In the genomic region with DNA sequence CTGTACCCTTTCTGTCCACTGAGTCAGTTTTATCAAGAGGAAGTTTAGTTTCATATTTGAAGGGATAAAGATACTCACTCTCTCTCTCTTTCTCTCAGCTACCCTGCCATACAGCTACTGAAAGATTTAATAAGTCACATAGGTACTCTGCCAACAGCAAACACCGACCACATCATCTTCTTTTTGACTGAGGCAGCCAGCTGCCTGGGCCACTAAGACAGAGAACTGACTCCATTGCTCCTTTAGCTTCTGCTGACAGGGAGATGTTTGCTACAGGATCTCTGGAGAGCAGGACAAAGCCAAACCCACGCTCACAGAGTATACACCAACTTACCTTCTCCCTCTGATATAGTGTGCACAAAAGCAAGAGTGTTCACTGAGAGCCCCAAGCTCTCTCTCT, we compare ENCODE assay signal across 14 mouse cellular contexts. TPM values are rescaled to one million over a fixed set of nuclear protein-coding genes. Genes with fewer than 3 reads are reported as not detected.
DNase-seq lines count a peak whose midpoint lies in the region; ATAC-seq and TF ChIP-seq lines count a peak whose summit lies in the region.
"Had no signal": no experiment of that assay in that cellular context is flagged by ENCODE, and none has a peak within 500 bp of the region (broad histone marks: within the 10 kb centered on the region; RNA-seq: fewer than 3 reads in every experiment).

No protein-coding gene starts in this region.

- TF ChIP-seq CTCF in heart, adult 2 months (IDR thresholded peaks at IDR 0.05), result no peak

- TF ChIP-seq EP300 in heart, adult 2 months (IDR thresholded peaks at IDR 0.05; ENCODE audit: insufficient read depth, low read depth, low read length), result no peak

- H3ac ChIP-seq in myocyte (ENCODE audit: control insufficient read depth, insufficient read length), result no peak overlapping the region

- no peak for DNase-seq in heart, adult 2 months
- DNase-seq in heart, postnatal 10 days, result no peak
- no peak for DNase-seq in kidney, postnatal 10 days
- DNase-seq in urinary bladder, postnatal 4 days (ENCODE audit: low spot score in 2 of 2), result no peak
- DNase-seq in layer of hippocampus, adult 18-20 months (ENCODE audit: low spot score in 2 of 2), result no peak
- DNase-seq: gastrocnemius, postnatal 10 days; lung, adult 2 months had no signal

- peaks cover 56% of the 10 kb centered on the region for H3K4me1 ChIP-seq in heart, adult 2 months (ENCODE audit: control insufficient read depth, insufficient read depth, low read length)
- peaks cover 100% of the 10 kb centered on the region for H3K4me1 ChIP-seq in kidney, embryonic 15.5 days
- H3K4me1 ChIP-seq in embryonic facial prominence, embryonic 13.5 days, result peaks cover 97% of the 10 kb centered on the region

- H3K36me3 ChIP-seq in heart, adult 2 months (ENCODE audit: control insufficient read depth, insufficient read depth, low read length), result peaks cover 62% of the 10 kb centered on the region
- peaks cover 14% of the 10 kb centered on the region; the same call in 1 of the 2 replicates for H3K36me3 ChIP-seq in kidney, embryonic 15.5 days
- H3K36me3 ChIP-seq in embryonic facial prominence, embryonic 13.5 days, result peaks cover 8% of the 10 kb centered on the region
- peaks cover 5% of the 10 kb centered on the region for H3K36me3 ChIP-seq in myocyte (ENCODE audit: control insufficient read depth, insufficient read depth)
- H3K36me3 ChIP-seq: midbrain, embryonic 13.5 days; neural tube, embryonic 13.5 days had no signal

- 0 out of 2 replicates have a peak overlapping the region, but pooled peaks have one; percentile 34 for H3K9ac ChIP-seq in heart, adult 2 months (ENCODE audit: low read depth, low read length)
- H3K9ac ChIP-seq in kidney, embryonic 15.5 days, result no peak overlapping the region
- H3K9ac ChIP-seq in embryonic facial prominence, embryonic 13.5 days, result no peak overlapping the region
- H3K9ac ChIP-seq: forebrain, embryonic 13.5 days; midbrain, embryonic 13.5 days; neural tube, embryonic 13.5 days had no signal

- intact Hi-C loops in heart, adult 2 months (cut with DNase I), result no loop called here
- intact Hi-C loops in heart, postnatal 10 days (cut with DNase I), result no loop called here

- peak overlapping the region; percentile 91 for H3K27ac ChIP-seq in heart, adult 2 months
- peak overlapping the region; percentile 52 for H3K27ac ChIP-seq in kidney, embryonic 15.5 days
- H3K27ac ChIP-seq in embryonic facial prominence, embryonic 13.5 days, result peak overlapping the region; percentile 93
- H3K27ac ChIP-seq: forebrain, embryonic 13.5 days; midbrain, embryonic 13.5 days; neural tube, embryonic 13.5 days had no signal

- no peaks in the 10 kb centered on the region for H3K27me3 ChIP-seq in heart, adult 2 months (ENCODE audit: control insufficient read depth, insufficient read depth, low read length)
- no peaks in the 10 kb centered on the region for H3K27me3 ChIP-seq in kidney, embryonic 15.5 days
- H3K27me3 ChIP-seq in embryonic facial prominence, embryonic 13.5 days, result no peaks in the 10 kb centered on the region
- H3K27me3 ChIP-seq in myocyte (ENCODE audit: control insufficient read depth, insufficient read depth, insufficient read length), result no peaks in the 10 kb centered on the region
- H3K27me3 ChIP-seq: midbrain, embryonic 13.5 days; neural tube, embryonic 13.5 days had no signal

- no peaks in the 10 kb centered on the region for H3K9me3 ChIP-seq in kidney, embryonic 15.5 days (replicated peaks)
- H3K9me3 ChIP-seq in embryonic facial prominence, embryonic 13.5 days, result no peaks in the 10 kb centered on the region
- H3K9me3 ChIP-seq: forebrain, embryonic 13.5 days; midbrain, embryonic 13.5 days; neural tube, embryonic 13.5 days had no signal

- ATAC-seq in kidney, embryonic 15.5 days (replicated peaks; ENCODE audit: low FRiP score), result no peak
- no peak for ATAC-seq in embryonic facial prominence, embryonic 13.5 days (ENCODE audit: insufficient number of reproducible peaks, insufficient read depth, low FRiP score, low TSS enrichment, low read depth)
- ATAC-seq: forebrain, embryonic 13.5 days; inflammation-experienced regulatory T-cells, adult 6 months; midbrain, embryonic 13.5 days had no signal

- TF ChIP-seq POLR2A in heart, adult 2 months (IDR thresholded peaks at IDR 0.05; ENCODE audit: insufficient read depth, low read depth, low read length), result no peak
- TF ChIP-seq POLR2A in myocyte (IDR thresholded peaks at IDR 0.05; ENCODE audit: insufficient read length, low read depth), result no peak

- 29% methylated on average over 2 of the region's 2 CpGs for WGBS in heart, adult 2 months
- 65% methylated on average over 2 of the region's 2 CpGs for WGBS in kidney, embryonic 15.5 days
- 62% methylated on average over 2 of the region's 2 CpGs for WGBS in embryonic facial prominence, embryonic 13.5 days

- peaks cover 11% of the 10 kb centered on the region for H3K79me2 ChIP-seq in heart, adult 2 months (replicated peaks; ENCODE audit: control insufficient read depth, insufficient read depth, low read length)
- peaks cover 84% of the 10 kb centered on the region for H3K79me2 ChIP-seq in myocyte (ENCODE audit: control insufficient read depth, insufficient read depth)

- no peak overlapping the region for H3K4me3 ChIP-seq in heart, adult 2 months
- H3K4me3 ChIP-seq in kidney, embryonic 15.5 days (replicated peaks), result no peak overlapping the region
- no peak overlapping the region for H3K4me3 ChIP-seq in embryonic facial prominence, embryonic 13.5 days
- H3K4me3 ChIP-seq in myocyte, result no peak overlapping the region
- H3K4me3 ChIP-seq: forebrain, embryonic 13.5 days; midbrain, embryonic 13.5 days; neural tube, embryonic 13.5 days had no signal

- H3K4me2 ChIP-seq in kidney, embryonic 15.5 days, result 0 out of 2 replicates have a peak overlapping the region, but pooled peaks have one; percentile 0
- H3K4me2 ChIP-seq in embryonic facial prominence, embryonic 13.5 days, result no peak overlapping the region
- peak overlapping the region; percentile 58 for H3K4me2 ChIP-seq in myocyte (ENCODE audit: low read depth)
- H3K4me2 ChIP-seq: forebrain, embryonic 13.5 days; midbrain, embryonic 13.5 days; neural tube, embryonic 13.5 days had no signal

TF ChIP-seq in myocyte, 11 proteins besides CTCF, POLR2A, EP300 and RAD21:
- no peak for TF ChIP-seq TCF3 (IDR thresholded peaks at IDR 0.05; ENCODE audit: insufficient read length, low read depth)
- peak; percentile 70 to 77 (median 71) for TF ChIP-seq MYOD1 (IDR thresholded peaks at IDR 0.05; ENCODE audit: control insufficient read depth in 1 of 3, insufficient read length in 2 of 3, low read depth in 2 of 3)
- no peak for TF ChIP-seq TCF12 (IDR thresholded peaks at IDR 0.05; ENCODE audit: insufficient read depth, poor library complexity, severe bottlenecking)

RNA-seq across cellular contexts. Expression of a gene that starts 12.8 kb away (rescaled TPM):
- 10 to 100 TPM; 66.1 to 85.7 TPM for total RNA-seq in heart, adult 2 months (2021)
- polyA plus RNA-seq in heart, adult 2 months (2012; rRNA removed), result 123 and 132 TPM in 2 replicates
- total RNA-seq in heart, postnatal 10 days (2021), result 100 to 1,000 TPM; 173 to 174 TPM
- polyA plus RNA-seq in kidney, embryonic 15.5 days (2015; fragmentation: Nextera tagmentation; extraction: Ambion mirVana), result 288 and 312 TPM in 2 replicates
- 232 and 258 TPM in 2 replicates for polyA plus RNA-seq in embryonic facial prominence, embryonic 13.5 days (2015; fragmentation: Nextera tagmentation; extraction: Ambion mirVana)
- polyA plus RNA-seq in myocyte (2012; fragmentation: generic; extraction: Trizol), result 270 TPM
- total RNA-seq in layer of hippocampus, adult 18-20 months (2021), result 100 to 1,000 TPM; 127 to 136 TPM

RNA-seq across cellular contexts. Expression of a gene that starts 32.4 kb away (rescaled TPM):
- total RNA-seq in heart, adult 2 months (2021), result 100 to 1,000 TPM; 156 to 177 TPM
- 221 and 283 TPM in 2 replicates for polyA plus RNA-seq in heart, adult 2 months (2012; rRNA removed)
- 100 to 1,000 TPM; 185 to 188 TPM for total RNA-seq in heart, postnatal 10 days (2021)
- 401 and 402 TPM in 2 replicates for polyA plus RNA-seq in kidney, embryonic 15.5 days (2015; fragmentation: Nextera tagmentation; extraction: Ambion mirVana)
- polyA plus RNA-seq in embryonic facial prominence, embryonic 13.5 days (2015; fragmentation: Nextera tagmentation; extraction: Ambion mirVana), result 453 and 455 TPM in 2 replicates
- 335 TPM for polyA plus RNA-seq in myocyte (2012; fragmentation: generic; extraction: Trizol)
- 100 to 1,000 TPM; 201 to 212 TPM for total RNA-seq in layer of hippocampus, adult 18-20 months (2021)

RNA-seq across cellular contexts. Expression of a gene that starts 32.6 kb away (rescaled TPM):
- 1 to 10 TPM in 1 of 2 experiments, under 1 TPM in 1; 0.91 to 1.1 TPM for total RNA-seq in heart, adult 2 months (2021)
- polyA plus RNA-seq in heart, adult 2 months (2012; rRNA removed), result 2.7 and 3.4 TPM in 2 replicates
- 1 to 10 TPM; 2.0 to 2.2 TPM for total RNA-seq in heart, postnatal 10 days (2021)
- 9.0 and 9.6 TPM in 2 replicates for polyA plus RNA-seq in kidney, embryonic 15.5 days (2015; fragmentation: Nextera tagmentation; extraction: Ambion mirVana)
- polyA plus RNA-seq in embryonic facial prominence, embryonic 13.5 days (2015; fragmentation: Nextera tagmentation; extraction: Ambion mirVana), result 7.7 and 9.9 TPM in 2 replicates
- 0.18 TPM for polyA plus RNA-seq in myocyte (2012; fragmentation: generic; extraction: Trizol)
- total RNA-seq in layer of hippocampus, adult 18-20 months (2021), result 1 to 10 TPM in 1 of 2 experiments, under 1 TPM in 1; 0.99 to 1.3 TPM
